Mouse (Mus musculus) kidney, postnatal 0 days (tissue): ENCODE measurements at regions not wholly inside any gene's neighbourhood (a gene's known extent, or its start where the extent isn't known, plus 50 kb on each side); places are given as distances from the start of the nearest gene placed in this dataset.

Source experiments
- ATAC-seq: fragments of 200-750 bp; cut with Nextera tagmentation; replicated peaks from 2 replicates; pipeline ENCODE4 v1.8.0; 2017; ENCODE audit warnings: low read depth, moderate number of reproducible peaks, moderate TSS enrichment, moderate library complexity; ENCODE audit not compliant: low FRiP score
- DNase-seq: peaks from one replicate; pipeline ENCODE4 v3.0.0-alpha.2; 2016; ENCODE audit warnings: low spot score
- H3K27ac ChIP-seq: fragments of 300-500 bp; sonication (generic); 2 replicates; pipeline ENCODE4 v1.5.1; 2014; ENCODE audit warnings: mild to moderate bottlenecking
- H3K27me3 ChIP-seq: fragments of 300-500 bp; sonication (generic); 2 replicates; pipeline ENCODE4 v1.6.1; 2014; ENCODE audit warnings: low read length, mixed read lengths; ENCODE audit not compliant: insufficient read depth
- H3K36me3 ChIP-seq: fragments of 300-500 bp; sonication (generic); 2 replicates; pipeline ENCODE4 v1.6.1; 2014; ENCODE audit warnings: low read length, mixed read lengths; ENCODE audit not compliant: insufficient read depth
- H3K4me1 ChIP-seq: fragments of 300-500 bp; sonication (generic); replicated peaks from 2 replicates; pipeline ENCODE4 v1.6.1; 2014; ENCODE audit warnings: antibody characterized with exemption, low read length, mixed read lengths; ENCODE audit not compliant: insufficient read depth
- H3K4me2 ChIP-seq: fragments of 300-500 bp; sonication (generic); 2 replicates; pipeline ENCODE4 v1.6.1; 2014; ENCODE audit warnings: mild to moderate bottlenecking, low read length, moderate library complexity, mixed read lengths
- H3K4me3 ChIP-seq: fragments of 300-500 bp; sonication (generic); replicated peaks from 2 replicates; pipeline ENCODE4 v1.5.1; 2014; ENCODE audit warnings: low read depth, low read length
- H3K9ac ChIP-seq: fragments of 300-500 bp; sonication (generic); 2 replicates; pipeline ENCODE4 v1.6.1; 2014; ENCODE audit warnings: low read depth, low read length
- H3K9me3 ChIP-seq: fragments of 300-500 bp; sonication (generic); replicated peaks from 2 replicates; pipeline ENCODE4 v1.6.1; 2016; ENCODE audit warnings: low read length, inconsistent platforms, mixed read lengths
- CTCF ChIP-seq: IDR thresholded peaks from 2 replicates; pipeline ENCODE4 v1.5.1; 2016; ENCODE audit warnings: antibody characterized with exemption, low read depth, mild to moderate bottlenecking, moderate library complexity
- WGBS: fragments of 180-500 bp; shearing (Covaris S2); extraction: QIAGEN DNeasy Blood & Tissue Kit; methylation state at CpG from one replicate; pipeline ENCODE4 v1.1.7; 2014; 5-methylcytosine and 5-hydroxymethylcytosine counted together

GRCm38 (mm10) chr9:98712023-98712563 is 110.6 kb upstream of the Mrps22 start:
- 53% methylated on average over 8 of the region's 8 CpGs for WGBS
- Histone ChIP-seq H3K27ac (no peak overlapping the region), H3K9me3 (no peaks in the 10 kb centered on the region), H3K9ac (no peak overlapping the region), H3K4me3 (no peak overlapping the region), H3K4me2 (no peak overlapping the region), H3K36me3 (no peaks in the 10 kb centered on the region), H3K27me3 (no peaks in the 10 kb centered on the region), H3K4me1 (no peaks in the 10 kb centered on the region)
- TF ChIP-seq CTCF = no peak
- DNase-seq (no peak), ATAC-seq (no peak)

GRCm38 (mm10) chr9:98710155-98710710 is 108.8 kb upstream of the Mrps22 start:
- 58% methylated on average over 9 of the region's 9 CpGs for WGBS
- no peak overlapping the region for H3K27ac ChIP-seq

DNA sequence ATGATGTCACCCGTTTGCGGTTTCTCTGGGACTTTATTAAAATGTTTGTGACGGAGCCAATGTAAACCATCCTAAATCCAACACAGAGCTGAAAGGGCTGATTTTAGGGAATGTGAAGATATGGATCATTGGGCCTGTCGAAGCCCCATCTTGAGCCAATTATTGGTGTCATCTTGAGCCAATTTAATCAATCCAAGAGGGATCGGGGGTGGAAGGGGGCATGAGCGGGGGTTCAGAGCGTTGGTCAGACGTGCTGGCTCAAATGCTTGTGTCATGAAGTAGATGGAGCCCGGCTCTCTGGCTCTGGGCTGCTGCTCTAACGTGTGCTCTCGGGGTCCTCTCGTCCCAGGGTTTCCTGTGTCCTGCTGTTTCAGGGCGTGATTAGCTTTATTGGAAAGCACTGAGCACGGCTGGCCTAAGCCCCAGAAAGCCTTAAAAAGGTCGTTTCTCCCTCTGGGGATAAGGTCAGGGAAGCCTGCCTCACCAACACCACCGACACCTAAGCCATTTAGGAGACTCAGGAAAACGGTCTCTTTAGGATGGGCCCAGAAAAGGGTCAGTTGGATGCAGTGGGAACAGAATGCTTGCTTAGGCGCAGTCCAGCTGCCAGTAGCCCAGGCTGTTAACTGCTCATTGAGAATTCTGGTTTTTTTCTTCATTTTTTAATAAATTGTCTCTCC is 106.7 kb upstream of the Mrps22 start:
- no peaks in the 10 kb centered on the region for H3K36me3 ChIP-seq
- 67% methylated on average over 18 of the region's 18 CpGs for WGBS
- no peak overlapping the region for H3K9ac ChIP-seq
- no peaks in the 10 kb centered on the region for H3K4me1 ChIP-seq
- no peak for ATAC-seq
- DNase-seq = no peak
- no peaks in the 10 kb centered on the region for H3K9me3 ChIP-seq
- H3K27ac ChIP-seq = no peak overlapping the region
- H3K4me2 ChIP-seq = no peak overlapping the region
- TF ChIP-seq CTCF = no peak
- no peak overlapping the region for H3K4me3 ChIP-seq
- H3K27me3 ChIP-seq = no peaks in the 10 kb centered on the region

More at GRCm38 (mm10) chr9:98710155-98710710, 108.8 kb upstream of the Mrps22 start:
- ATAC-seq (no peak), DNase-seq (no peak)
- H3K4me3 ChIP-seq = no peak overlapping the region
- no peak overlapping the region for H3K4me2 ChIP-seq
- H3K36me3 ChIP-seq = no peaks in the 10 kb centered on the region
- H3K4me1 ChIP-seq = no peaks in the 10 kb centered on the region
- H3K27me3 ChIP-seq = no peaks in the 10 kb centered on the region
- H3K9ac ChIP-seq = no peak overlapping the region
- no peak for TF ChIP-seq CTCF
- no peaks in the 10 kb centered on the region for H3K9me3 ChIP-seq

DNA sequence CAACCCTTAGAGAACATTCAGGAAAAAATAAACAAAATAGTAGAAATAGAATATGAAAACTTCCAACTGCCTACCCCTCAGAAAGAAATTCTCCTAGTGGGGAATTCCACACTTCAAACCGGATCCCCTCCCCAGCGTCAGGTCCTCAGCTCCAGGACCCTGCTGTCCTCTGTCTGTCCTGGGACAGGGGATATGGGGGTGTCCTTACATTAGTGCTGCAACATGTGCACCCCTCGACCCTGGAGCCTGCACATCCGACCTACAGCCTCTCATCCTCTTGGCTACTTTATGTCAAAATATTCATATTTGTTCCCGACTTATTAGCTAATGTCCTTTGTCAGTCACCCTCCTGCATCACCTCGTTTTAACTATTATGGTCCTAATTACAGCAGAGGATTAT is 106.0 kb upstream of the Mrps22 start:
- no peaks in the 10 kb centered on the region for H3K36me3 ChIP-seq
- H3K4me3 ChIP-seq = no peak overlapping the region
- TF ChIP-seq CTCF = no peak
- H3K4me1 ChIP-seq = no peaks in the 10 kb centered on the region
- ATAC-seq = no peak
- no peak overlapping the region for H3K27ac ChIP-seq
- no peaks in the 10 kb centered on the region for H3K27me3 ChIP-seq
- no peak overlapping the region for H3K4me2 ChIP-seq
- no peak overlapping the region for H3K9ac ChIP-seq
- WGBS = 81% methylated on average over 6 of the region's 6 CpGs
- no peak for DNase-seq
- H3K9me3 ChIP-seq = no peaks in the 10 kb centered on the region

DNA sequence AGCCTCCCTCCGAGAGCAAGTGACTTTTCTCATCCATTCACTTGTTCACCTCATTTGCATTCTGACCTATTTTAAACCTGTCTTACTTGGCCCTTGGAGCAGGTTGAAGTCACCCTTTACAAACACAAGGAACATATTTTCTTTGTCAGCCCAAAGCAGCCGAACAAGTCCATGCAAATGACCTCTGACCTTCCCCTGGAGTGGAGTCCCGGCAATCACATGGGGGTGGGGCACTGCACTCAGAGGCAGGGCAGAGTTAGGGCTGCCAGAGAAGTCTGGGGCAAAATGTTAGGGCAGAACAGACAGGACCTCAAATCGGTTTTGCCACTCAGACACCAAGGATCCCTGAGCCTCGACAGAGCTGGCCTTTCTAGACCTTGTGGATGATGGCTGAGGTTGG is 102.7 kb upstream of the Mrps22 start:
- no peak overlapping the region for H3K4me3 ChIP-seq
- TF ChIP-seq CTCF = no peak
- H3K27ac ChIP-seq = no peak overlapping the region
- 31% methylated on average over 5 of the region's 5 CpGs for WGBS
- H3K9ac ChIP-seq = no peak overlapping the region
- H3K27me3 ChIP-seq = no peaks in the 10 kb centered on the region
- H3K4me1 ChIP-seq = no peaks in the 10 kb centered on the region
- no peaks in the 10 kb centered on the region for H3K9me3 ChIP-seq
- ATAC-seq (no peak), DNase-seq (no peak)
- no peak overlapping the region for H3K4me2 ChIP-seq
- H3K36me3 ChIP-seq = no peaks in the 10 kb centered on the region

DNA sequence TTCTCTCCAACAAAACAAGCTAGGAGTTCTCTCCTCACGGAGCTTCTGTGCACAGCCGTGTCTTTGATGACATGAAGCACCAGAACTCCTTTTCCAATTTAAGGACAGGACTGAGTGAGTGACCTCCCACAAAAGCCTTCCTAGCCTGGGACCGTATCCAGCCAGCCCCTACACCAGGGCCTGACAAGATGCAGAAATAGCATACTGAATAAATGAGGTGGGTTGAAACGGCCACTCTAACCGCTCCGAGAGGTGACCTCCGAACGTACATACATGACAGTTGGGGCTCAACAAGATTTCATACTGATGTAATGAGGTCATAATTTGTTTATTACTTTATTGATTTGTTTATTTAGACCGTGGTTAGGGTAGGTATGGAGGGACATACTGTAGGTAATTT is 101.9 kb upstream of the Mrps22 start:
- H3K4me1 ChIP-seq = no peaks in the 10 kb centered on the region
- H3K27me3 ChIP-seq = no peaks in the 10 kb centered on the region
- no peak for ATAC-seq
- no peak overlapping the region for H3K4me3 ChIP-seq
- no peak overlapping the region for H3K9ac ChIP-seq
- H3K36me3 ChIP-seq = no peaks in the 10 kb centered on the region
- H3K4me2 ChIP-seq = no peak overlapping the region
- WGBS = 64% methylated on average over 9 of the region's 9 CpGs
- DNase-seq = no peak
- no peaks in the 10 kb centered on the region for H3K9me3 ChIP-seq
- TF ChIP-seq CTCF = no peak
- H3K27ac ChIP-seq = no peak overlapping the region
